Mouse (Mus musculus): ENCODE measurements around the gene Tnnt3.

The Tnnt3 gene

DNA sequence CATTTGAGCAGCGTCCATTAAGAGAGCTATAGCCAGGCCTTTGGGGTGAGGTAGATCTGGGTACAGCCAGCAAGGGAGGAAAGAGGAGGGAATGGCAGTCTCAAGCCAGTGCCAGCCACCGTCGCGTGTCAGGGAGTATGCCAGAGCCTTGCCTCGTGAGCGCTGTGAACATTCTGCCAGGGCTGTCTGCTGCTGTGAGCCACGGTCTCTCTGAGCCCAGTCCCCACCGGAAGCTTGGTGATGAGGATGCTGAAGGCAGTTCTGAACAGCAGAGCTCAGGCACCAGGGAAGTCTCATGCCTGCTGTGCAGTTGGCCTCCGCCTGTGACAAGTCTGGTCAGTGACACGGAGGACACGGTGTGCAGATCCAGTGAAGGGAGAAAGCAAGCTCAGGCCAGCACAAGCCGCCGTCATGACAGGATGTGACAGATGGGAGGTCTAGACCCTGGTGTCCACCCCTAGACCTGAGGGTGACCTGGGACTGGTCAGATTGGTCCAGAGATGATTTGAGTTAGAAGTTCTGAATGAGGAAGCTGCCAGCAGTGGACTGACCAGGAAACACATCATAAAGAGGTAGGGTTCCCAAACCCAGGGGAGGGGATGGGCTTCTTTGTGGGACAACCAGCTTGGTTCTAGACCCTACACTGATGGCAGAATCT is 21.7 kb upstream of the Tnnt3 start:
- no peak for DNase-seq (ENCODE audit: low read depth, low spot score)

DNA sequence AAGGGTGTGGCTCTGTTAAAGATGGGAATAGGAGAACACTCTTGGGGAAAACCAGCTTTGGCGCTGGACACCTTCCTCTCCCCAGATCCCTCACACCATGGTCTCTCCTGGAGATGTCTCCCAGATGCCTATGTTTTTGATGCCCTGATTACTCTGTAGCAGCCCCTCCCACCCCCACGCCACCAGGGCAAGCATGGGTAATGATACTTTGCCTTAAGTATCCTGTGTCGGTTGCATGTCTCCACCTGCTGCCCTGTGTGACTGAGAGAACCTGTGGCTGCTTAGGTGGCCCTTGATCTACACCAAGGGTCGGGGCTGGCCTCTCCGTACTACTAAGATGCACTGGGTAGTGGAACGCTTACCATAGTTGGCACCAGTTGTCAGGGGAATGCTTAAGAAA is 20.6 kb upstream of the Tnnt3 start:
- DNase-seq (ENCODE audit: low read depth, low spot score): no peak

- DNase-seq (ENCODE audit: low read depth, low spot score): no peak
Measured at GRCm38 (mm10) chr7:142478574-142478973, 20.1 kb upstream of the Tnnt3 start.

DNA sequence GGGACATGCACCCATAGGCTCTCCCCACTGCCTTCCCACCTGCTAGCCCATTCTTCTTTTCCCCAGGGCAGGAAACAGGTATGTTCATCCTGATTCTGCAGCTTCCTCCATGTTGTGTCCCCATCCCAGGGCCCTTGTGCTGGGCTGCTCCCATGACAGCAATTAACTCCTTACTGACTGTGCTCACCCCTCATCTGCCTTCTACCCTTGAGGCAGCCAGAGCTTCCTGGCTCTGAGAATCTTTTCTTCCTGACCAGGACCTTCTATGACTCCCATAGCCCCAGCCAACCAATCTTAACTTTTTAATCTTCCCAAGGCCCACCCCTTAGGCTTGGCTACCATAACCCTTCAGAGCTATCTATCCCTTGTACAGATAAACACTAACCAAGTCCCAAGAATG is 19.3 kb upstream of the Tnnt3 start:
- DNase-seq (ENCODE audit: low read depth, low spot score): no peak

DNA sequence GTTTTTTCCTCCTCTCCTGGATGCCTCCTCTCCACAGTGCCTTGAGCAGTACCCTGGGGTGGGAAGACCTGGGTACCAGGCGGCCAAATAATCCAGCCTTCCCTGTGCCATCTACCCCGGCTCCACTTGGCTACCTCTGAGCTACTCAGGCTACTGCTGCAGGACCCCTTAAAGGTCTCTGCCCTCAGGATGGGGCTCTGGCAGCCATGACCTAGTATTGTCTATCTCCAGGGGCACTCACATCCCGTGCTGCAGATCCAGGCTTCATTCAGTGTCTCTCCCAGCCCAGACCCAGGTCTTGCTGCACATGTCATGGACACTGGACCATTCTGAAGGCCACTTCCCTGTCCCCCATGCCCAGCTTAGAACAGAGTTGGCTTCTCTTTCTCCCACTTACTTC is 18.8 kb upstream of the Tnnt3 start:
- DNase-seq (ENCODE audit: low read depth, low spot score): no peak

DNA sequence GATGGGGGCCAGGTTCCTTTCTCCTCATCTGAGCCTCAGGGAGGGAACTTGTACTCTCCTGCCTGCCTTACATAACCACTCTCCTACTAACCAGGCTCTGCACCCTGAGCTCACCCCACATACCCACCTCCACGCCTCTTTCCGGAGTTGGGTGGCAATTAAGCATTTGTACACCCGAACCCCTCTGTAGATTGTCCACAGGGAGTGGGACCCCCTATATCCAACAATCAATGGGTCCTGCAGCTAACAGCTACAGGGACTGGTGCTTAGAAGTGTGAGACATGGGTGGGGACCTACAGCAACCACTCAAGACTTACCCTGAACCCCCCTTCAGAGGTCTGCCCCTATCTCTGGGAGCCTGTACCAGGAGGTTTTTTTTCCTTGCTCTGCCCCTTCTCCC is 18.0 kb upstream of the Tnnt3 start:
- no peak for DNase-seq (ENCODE audit: low read depth, low spot score)

DNA sequence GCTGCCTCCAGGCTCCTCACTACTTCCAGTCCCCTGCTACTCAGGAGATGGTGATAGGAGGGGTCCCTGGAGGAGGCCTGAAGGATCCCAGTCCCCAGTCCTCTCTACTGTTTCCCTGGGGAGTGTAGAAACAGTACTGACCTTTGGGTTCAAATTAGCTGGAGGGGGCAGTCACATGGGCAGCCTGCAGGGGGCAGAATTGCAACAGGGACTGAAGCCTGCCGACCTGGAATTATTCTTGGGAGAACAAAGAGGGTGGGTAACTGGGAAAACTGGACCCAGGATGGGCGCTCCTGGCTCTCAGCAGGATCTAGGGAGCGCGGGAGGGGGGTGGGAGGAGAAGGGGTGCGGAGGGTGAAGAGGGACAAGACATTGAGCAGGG is 17.5 kb upstream of the Tnnt3 start:
- DNase-seq (ENCODE audit: low read depth, low spot score): no peak

GRCm38 (mm10) chr7:142481568-142482255 is 16.9 kb upstream of the Tnnt3 start:
- no peak for DNase-seq (ENCODE audit: low read depth, low spot score)

DNA sequence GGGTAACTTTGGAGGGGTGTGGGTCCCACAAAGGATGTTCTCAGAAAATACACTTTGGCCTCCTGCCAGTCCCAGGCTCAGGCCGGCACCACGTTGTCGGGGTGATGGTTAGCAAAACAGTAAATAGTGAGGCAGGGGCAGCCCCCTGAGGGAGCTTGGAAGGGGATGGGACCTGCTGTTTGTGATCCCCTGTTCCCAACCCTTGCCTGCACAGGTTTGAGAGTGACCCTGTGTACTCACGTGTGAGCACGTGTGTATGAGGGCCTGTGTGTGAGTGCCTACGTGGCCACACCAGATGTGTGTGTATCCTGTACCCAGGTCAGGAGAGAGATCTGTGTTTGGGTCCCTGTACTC is 16.4 kb upstream of the Tnnt3 start:
- no peak for DNase-seq (ENCODE audit: low read depth, low spot score)

GRCm38 (mm10) chr7:142483136-142483535 is 15.5 kb upstream of the Tnnt3 start:
- no peak for DNase-seq (ENCODE audit: low read depth, low spot score)

DNA sequence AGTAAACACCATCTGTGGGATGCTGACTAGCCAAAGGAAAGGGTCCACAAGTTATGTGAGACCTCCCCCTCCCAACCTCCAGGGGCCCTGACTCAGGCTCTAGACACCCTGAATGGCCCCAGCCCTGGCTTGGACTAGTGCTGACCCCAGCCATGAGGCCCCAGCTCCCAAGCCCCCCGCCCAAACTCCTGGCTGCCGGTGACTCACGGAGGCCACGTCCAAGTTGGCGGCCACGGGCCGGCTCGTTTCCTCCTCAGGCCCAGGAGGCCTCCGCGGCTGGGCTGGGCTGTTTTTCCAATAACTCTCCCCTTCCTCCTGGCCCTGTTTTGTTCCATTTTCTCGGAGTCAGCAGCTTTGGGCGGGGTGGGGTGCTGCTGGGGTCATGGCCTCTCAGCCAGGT is 13.9 kb upstream of the Tnnt3 start:
- DNase-seq (ENCODE audit: low read depth, low spot score): no peak

DNA sequence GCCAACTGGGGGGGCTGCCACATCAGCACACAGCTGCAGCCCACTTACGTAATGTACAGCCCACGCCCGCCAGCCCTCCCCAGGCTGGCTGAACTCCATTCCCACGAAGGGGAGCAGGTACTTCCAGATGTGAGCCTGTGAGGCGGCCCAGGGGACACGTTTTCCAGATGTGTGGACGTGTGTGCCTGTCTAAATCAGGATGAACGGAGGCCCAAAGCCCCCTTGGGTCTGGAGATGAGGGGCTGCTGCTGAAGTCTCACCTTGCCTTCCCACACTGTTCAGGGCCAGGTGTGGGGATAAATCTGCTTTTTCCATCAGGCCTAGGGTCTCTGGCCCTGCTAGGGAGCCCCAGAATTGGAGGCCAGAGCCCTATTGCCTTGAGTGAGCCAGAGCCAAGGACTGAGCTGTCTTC is 11.9 kb upstream of the Tnnt3 start:
- no peak for DNase-seq (ENCODE audit: low read depth, low spot score)

DNA sequence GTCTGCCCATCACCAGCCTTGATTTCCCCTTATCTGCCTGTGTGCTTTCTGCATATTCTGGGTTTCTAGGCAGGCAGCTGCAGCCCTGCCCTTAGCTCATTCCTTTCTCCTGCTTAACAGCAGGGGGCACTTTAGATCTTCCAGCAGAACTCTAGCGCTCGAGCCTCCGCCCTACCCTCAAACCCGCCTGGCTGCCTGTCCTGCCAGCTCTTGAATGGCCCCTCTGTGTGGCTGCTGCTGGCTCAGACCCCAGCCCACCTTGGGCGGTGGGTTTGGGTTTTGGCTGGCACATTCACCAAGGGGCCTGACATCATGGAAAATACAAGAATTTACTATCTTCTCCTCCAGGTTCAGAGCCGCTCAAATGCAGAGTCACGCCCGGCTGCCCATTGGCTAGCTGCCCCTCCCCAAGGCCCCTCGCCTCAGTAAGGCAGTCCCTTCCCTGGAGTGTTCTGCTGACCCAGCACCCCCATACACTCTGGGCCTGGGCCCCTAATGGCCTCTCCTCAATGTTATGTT is 11.2 kb upstream of the Tnnt3 start:
- no peak for DNase-seq (ENCODE audit: low read depth, low spot score)

DNA sequence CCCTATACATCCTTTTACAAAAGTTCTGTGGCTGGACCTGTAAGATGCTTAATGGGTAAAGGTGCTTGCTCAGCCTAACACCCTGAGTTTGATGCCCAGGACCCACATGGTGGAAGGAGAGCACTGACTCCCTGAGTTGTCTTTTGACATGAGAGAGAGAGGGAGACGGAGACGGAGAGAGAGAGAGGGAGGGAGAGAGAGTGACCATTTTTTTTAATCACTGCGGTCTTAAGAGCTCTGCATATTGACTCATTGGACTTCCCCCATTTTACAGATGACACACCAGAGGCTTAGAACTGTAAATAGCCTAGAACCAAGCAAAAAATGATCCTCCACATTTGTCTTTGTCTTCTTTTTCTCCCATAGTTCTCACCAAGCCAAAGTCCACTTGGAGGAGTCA is 10.6 kb upstream of the Tnnt3 start:
- DNase-seq (ENCODE audit: low read depth, low spot score): no peak

GRCm38 (mm10) chr7:142493535-142493934 is 5.1 kb upstream of the Tnnt3 start:
- no peak for DNase-seq (ENCODE audit: low read depth, low spot score)

- no peak for DNase-seq (ENCODE audit: low read depth, low spot score)
Measured at GRCm38 (mm10) chr7:142496158-142496557, 2.5 kb upstream of the Tnnt3 start.

DNA sequence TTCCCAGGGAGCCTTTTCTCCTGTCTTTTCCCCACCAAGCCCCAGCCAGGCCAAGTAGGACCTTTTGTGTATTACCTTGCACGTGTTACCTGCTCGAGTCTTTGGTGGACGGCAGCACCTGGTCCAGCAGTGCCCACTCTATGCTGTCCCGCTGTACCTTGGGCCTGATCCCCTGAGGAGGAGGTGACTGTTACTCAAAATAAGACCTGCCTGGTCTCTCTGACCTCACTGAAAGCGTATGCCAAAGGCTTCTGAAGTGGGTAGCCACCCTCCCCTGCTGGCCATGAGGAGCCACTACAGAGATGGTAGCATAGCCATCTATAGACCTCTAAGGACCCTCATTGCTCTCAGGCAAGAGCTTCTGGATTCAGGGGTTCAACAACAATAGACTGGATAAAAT is 1.8 kb upstream of the Tnnt3 start:
- DNase-seq (ENCODE audit: low read depth, low spot score): no peak

DNA sequence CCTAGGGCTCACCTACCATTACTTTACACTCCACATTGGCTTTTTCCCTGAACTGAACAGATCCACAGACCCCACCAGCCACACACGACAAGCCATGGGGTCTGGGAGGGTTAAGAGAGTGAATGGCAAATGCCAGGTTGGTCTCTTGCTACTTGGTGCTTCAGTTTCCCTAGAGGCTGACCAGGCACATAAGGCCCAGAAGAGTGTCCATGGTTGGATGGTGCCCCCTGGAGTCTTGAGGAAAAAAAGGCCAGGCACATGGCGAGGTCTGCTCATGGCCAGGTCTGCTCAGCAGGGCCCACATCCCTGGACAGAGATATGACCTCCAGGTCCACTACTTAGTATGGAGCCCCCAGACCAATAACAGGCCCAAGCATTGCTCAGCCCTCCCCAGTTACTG is 861 bp upstream of the Tnnt3 start:
- DNase-seq (ENCODE audit: low read depth, low spot score): no peak

- no peak for DNase-seq (ENCODE audit: low read depth, low spot score)
Measured at GRCm38 (mm10) chr7:142499010-142499721, 530 bp downstream of the Tnnt3 start.

DNA sequence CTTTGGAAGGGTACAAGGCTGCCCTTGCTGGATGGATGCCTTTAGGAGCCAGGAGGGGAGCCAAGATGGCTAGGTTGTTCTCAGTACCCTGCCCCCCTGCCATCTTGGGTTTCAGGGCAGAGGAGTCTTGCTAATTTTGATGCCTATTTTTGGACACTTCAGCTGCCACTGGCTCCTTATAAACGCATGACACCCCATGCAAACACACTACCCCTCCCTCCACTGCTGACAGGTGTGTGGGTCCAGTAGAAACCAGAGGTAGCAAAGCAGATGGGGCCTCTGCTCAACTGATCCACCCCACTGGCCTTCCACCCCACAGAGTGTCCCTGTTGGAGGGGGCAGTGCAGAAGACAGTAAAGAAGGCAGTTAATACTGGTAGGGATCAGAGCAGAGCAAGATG is 1.4 kb downstream of the Tnnt3 start:
- no peak for DNase-seq (ENCODE audit: low read depth, low spot score)

DNA sequence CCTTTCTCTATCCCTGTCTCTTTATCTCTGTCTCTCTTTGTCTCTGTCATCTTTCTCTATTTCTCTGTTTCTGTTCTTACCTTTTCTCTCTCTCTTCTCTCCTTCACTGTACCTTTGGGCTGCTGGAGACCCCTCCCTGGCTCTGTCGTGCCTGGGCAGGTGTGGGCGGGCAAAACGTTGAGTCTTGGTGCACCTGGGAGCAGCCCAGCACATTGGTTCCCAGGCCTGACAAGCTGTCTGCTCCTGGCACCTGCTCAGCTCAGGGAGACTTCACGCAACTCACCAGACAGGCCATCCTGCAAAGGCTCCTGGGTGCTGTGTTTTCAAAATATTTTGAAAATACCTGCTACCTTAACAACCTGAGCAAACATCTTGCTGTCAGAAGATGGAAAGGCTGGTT is 4.6 kb downstream of the Tnnt3 start:
- DNase-seq (ENCODE audit: low read depth, low spot score): no peak

- DNase-seq (ENCODE audit: low read depth, low spot score): no peak
Measured at GRCm38 (mm10) chr7:142505942-142506341, 7.3 kb downstream of the Tnnt3 start.

DNA sequence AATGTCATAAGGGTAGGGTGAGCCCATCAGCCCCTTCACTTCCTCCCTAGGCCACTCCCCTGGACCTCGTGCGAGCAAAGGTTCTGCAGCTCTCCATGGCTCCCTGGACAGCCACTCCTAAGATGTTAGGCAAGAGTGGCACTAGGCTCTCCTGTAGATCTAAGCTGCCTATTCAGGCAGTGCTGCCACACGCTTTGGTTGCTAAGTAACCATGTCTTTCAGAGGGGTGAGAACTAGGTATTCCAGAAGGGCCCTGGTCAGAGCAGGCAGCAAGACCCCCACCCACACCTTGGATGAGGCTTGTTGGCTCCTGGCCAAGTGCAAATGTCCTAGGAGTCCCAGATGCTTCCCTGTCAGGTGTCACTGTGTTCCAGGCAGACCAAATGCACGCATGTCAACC is 7.9 kb downstream of the Tnnt3 start:
- DNase-seq (ENCODE audit: low read depth, low spot score): no peak
